Mouse (Mus musculus) intestine, postnatal 0 days (tissue): Measurements from ENCODE around the gene Med10. TPM values are rescaled to one million over a fixed set of nuclear protein-coding genes. Genes with fewer than 3 reads are reported as not detected.

Source experiments
- ATAC-seq: fragments of 200-750 bp; cut with Nextera tagmentation; 2 replicates; pipeline ENCODE4 v1.8.0; 2017; ENCODE audit warnings: mild to moderate bottlenecking, moderate TSS enrichment, moderate library complexity
- H3K27ac ChIP-seq: fragments of 300-500 bp; sonication (generic); 2 replicates; pipeline ENCODE4 v1.5.1; 2014; ENCODE audit warnings: mild to moderate bottlenecking, low read depth, low read length, moderate library complexity
- H3K27me3 ChIP-seq: fragments of 300-500 bp; sonication (generic); replicated peaks from 2 replicates; pipeline ENCODE4 v1.6.1; 2014; ENCODE audit warnings: low read length, mixed read lengths; ENCODE audit not compliant: control insufficient read depth, insufficient read depth
- H3K36me3 ChIP-seq: fragments of 300-500 bp; sonication (generic); 2 replicates; pipeline ENCODE4 v1.6.1; 2014; ENCODE audit warnings: mild to moderate bottlenecking, moderate library complexity; ENCODE audit not compliant: control insufficient read depth, insufficient read depth
- H3K4me1 ChIP-seq: fragments of 300-500 bp; sonication (generic); replicated peaks from 2 replicates; pipeline ENCODE4 v1.6.1; 2014; ENCODE audit warnings: antibody characterized with exemption, low read length, mixed read lengths; ENCODE audit not compliant: control insufficient read depth, insufficient read depth
- H3K4me2 ChIP-seq: fragments of 300-500 bp; sonication (generic); replicated peaks from 2 replicates; pipeline ENCODE4 v1.6.1; 2014; ENCODE audit warnings: low read depth, mild to moderate bottlenecking, moderate library complexity
- H3K4me3 ChIP-seq: fragments of 300-500 bp; sonication (generic); 2 replicates; pipeline ENCODE4 v1.5.1; 2014; ENCODE audit warnings: low read depth, low read length
- H3K9ac ChIP-seq: fragments of 300-500 bp; sonication (generic); 2 replicates; pipeline ENCODE4 v1.6.1; 2014; ENCODE audit warnings: mild to moderate bottlenecking, low read depth, low read length
- H3K9me3 ChIP-seq: fragments of 300-500 bp; sonication (generic); 2 replicates; pipeline ENCODE4 v1.6.1; 2016; ENCODE audit warnings: mixed run types; ENCODE audit not compliant: control insufficient read depth
- CTCF ChIP-seq: sonication (generic); IDR thresholded peaks from 2 replicates; pipeline ENCODE4 v1.5.1; 2016; ENCODE audit warnings: low read depth, mild to moderate bottlenecking, control low read depth, antibody characterized with exemption, moderate library complexity
- WGBS: fragments of 180-500 bp; shearing (Covaris S2); extraction: QIAGEN DNeasy Blood & Tissue Kit; methylation state at CpG from one replicate; pipeline ENCODE4 v1.1.7; 2014; 5-methylcytosine and 5-hydroxymethylcytosine counted together
- polyA plus RNA-seq: library from polyadenylated mRNA; unstranded; fragments of >200 nt; fragmentation: Nextera tagmentation; extraction: Ambion mirVana; gene quantifications from 2 replicates; pipeline ENCODE4 v1.2.1, GENCODE M21; 2015

The Med10 gene
- polyA plus RNA-seq, 1 experiment from 2014 or later = 76.1 TPM

GRCm38 (mm10) chr13:69823920-69824637, 21.9 kb downstream of the Med10 start:
- H3K27me3 ChIP-seq = no peaks in the 10 kb centered on the region
- WGBS = 57% methylated on average over 19 of the region's 19 CpGs
- no peaks in the 10 kb centered on the region for H3K9me3 ChIP-seq
- no peak overlapping the region for H3K9ac ChIP-seq
- no peak overlapping the region for H3K4me3 ChIP-seq
- H3K36me3 ChIP-seq = no peaks in the 10 kb centered on the region
- TF ChIP-seq CTCF = no peak
- H3K4me1 ChIP-seq = no peaks in the 10 kb centered on the region
- no peak for ATAC-seq
- no peak overlapping the region for H3K4me2 ChIP-seq
- H3K27ac ChIP-seq = no peak overlapping the region

GRCm38 (mm10) chr13:69825396-69826095, 23.4 kb downstream of the Med10 start:
- Histone ChIP-seq H3K36me3 (no peaks in the 10 kb centered on the region), H3K9ac (no peak overlapping the region), H3K4me1 (no peaks in the 10 kb centered on the region), H3K9me3 (no peaks in the 10 kb centered on the region), H3K27me3 (no peaks in the 10 kb centered on the region), H3K27ac (no peak overlapping the region), H3K4me3 (no peak overlapping the region), H3K4me2 (no peak overlapping the region)
- no peak for TF ChIP-seq CTCF
- ATAC-seq = no peak
- 35% methylated on average over 8 of the region's 8 CpGs for WGBS

- H3K4me1 ChIP-seq = no peaks in the 10 kb centered on the region
- no peaks in the 10 kb centered on the region for H3K27me3 ChIP-seq
- no peak for TF ChIP-seq CTCF
- H3K4me3 ChIP-seq = no peak overlapping the region
- no peaks in the 10 kb centered on the region for H3K9me3 ChIP-seq
- WGBS = 88% methylated on average over 8 of the region's 8 CpGs
- H3K36me3 ChIP-seq = no peaks in the 10 kb centered on the region
- ATAC-seq = no peak
- H3K27ac ChIP-seq = no peak overlapping the region
- H3K9ac ChIP-seq = no peak overlapping the region
- H3K4me2 ChIP-seq = no peak overlapping the region
Measured at GRCm38 (mm10) chr13:69830606-69831005, 28.4 kb downstream of the Med10 start.

GRCm38 (mm10) chr13:69832578-69832977, 30.4 kb downstream of the Med10 start:
- Histone ChIP-seq H3K4me3 (no peak overlapping the region), H3K4me2 (no peak overlapping the region), H3K9me3 (no peaks in the 10 kb centered on the region), H3K27ac (no peak overlapping the region), H3K36me3 (no peaks in the 10 kb centered on the region), H3K4me1 (no peaks in the 10 kb centered on the region), H3K9ac (no peak overlapping the region), H3K27me3 (no peaks in the 10 kb centered on the region)
- WGBS = 92% methylated on average over 9 of the region's 9 CpGs
- TF ChIP-seq CTCF = no peak
- no peak for ATAC-seq

- H3K27me3 ChIP-seq = no peaks in the 10 kb centered on the region
- no peak overlapping the region for H3K4me2 ChIP-seq
- TF ChIP-seq CTCF = no peak
- H3K36me3 ChIP-seq = no peaks in the 10 kb centered on the region
- ATAC-seq = no peak
- H3K27ac ChIP-seq = no peak overlapping the region
- WGBS = 88% methylated on average over 11 of the region's 11 CpGs
- no peak overlapping the region for H3K9ac ChIP-seq
- no peaks in the 10 kb centered on the region for H3K9me3 ChIP-seq
- H3K4me3 ChIP-seq = no peak overlapping the region
- H3K4me1 ChIP-seq = no peaks in the 10 kb centered on the region
Measured at GRCm38 (mm10) chr13:69833416-69833815, 31.2 kb downstream of the Med10 start.

- H3K27me3 ChIP-seq = no peaks in the 10 kb centered on the region
- no peaks in the 10 kb centered on the region for H3K9me3 ChIP-seq
- no peak for TF ChIP-seq CTCF
- WGBS = 77% methylated on average over 1 of the region's 1 CpGs
- no peak overlapping the region for H3K4me3 ChIP-seq
- H3K27ac ChIP-seq = no peak overlapping the region
- H3K4me2 ChIP-seq = no peak overlapping the region
- no peaks in the 10 kb centered on the region for H3K36me3 ChIP-seq
- ATAC-seq = no peak
- no peaks in the 10 kb centered on the region for H3K4me1 ChIP-seq
- H3K9ac ChIP-seq = no peak overlapping the region
Measured at GRCm38 (mm10) chr13:69845592-69845991, 43.4 kb downstream of the Med10 start.
